Mouse (Mus musculus) spleen, postnatal 4 days (tissue): ENCODE data around the gene Gpr155.

Experiments used
- DNase-seq, 2 experiments: peaks; one replicate each; pipeline ENCODE4 v3.0.0; 2022; ENCODE audit warnings: low spot score in 2 of 2

Gpr155 gene

GRCm38 (mm10) chr2:73322991-73323390 is 63.4 kb downstream of the Gpr155 start:
- peak in 1 of 2 experiments; percentile 52 for DNase-seq

- peak in 1 of 2 experiments; percentile 34 for DNase-seq
Observed at GRCm38 (mm10) chr2:73319218-73319617, 67.2 kb downstream of the Gpr155 start.

GRCm38 (mm10) chr2:73317426-73317825 is 68.9 kb downstream of the Gpr155 start:
- peak in 1 of 2 experiments; percentile 52 for DNase-seq

DNA sequence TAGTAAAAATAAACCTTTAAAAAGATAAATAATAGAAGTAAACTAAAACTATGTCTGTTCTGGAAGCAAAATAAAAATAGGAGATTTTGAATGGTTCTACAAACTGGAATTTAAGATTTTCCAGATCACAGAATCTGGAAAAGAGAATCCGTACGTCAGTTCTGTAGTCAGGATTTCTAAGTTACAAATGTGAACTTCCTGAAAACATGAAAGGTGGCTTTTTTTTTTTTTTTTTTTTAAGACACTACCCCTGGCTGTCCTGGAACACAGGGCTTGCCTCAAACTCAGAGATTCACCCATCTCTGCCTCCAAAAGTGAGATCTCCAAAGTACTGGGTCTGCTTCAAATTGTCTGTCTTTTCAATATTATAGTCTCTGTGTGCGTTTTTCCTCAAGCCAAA is 72.1 kb downstream of the Gpr155 start:
- no peak for DNase-seq

- DNase-seq: peak; percentile 55 to 77
Observed at GRCm38 (mm10) chr2:73313117-73313501, 73.3 kb downstream of the Gpr155 start.

GRCm38 (mm10) chr2:73312152-73313116 is 73.9 kb downstream of the Gpr155 start, which contains the start of the genes Scrn3 and Cir1:
Gene Scrn3, plus strand, starts transcription at chr2:73312601.
Gene Cir1, minus strand, starts transcription at chr2:73312701.
- peak; percentile 93 to 96 for DNase-seq

DNA sequence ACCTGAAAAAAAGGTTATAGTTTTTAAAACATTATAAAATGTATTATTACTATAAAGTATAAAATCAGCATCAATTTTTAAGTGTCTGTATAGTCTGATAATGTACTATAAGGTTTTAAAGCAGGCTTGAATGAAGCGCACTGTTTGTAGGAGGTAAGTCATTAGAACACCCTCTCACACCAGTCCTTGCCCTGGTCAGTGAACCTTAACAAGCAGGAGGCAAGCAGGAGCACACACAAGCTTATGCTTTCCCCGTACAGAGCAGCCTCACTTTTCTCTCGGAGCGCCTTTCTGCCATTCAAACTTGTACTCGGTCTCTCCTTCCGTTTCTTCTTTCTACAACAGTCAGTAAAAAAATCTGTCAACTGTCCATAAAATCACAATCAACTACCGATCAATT is 80.4 kb downstream of the Gpr155 start:
- no peak for DNase-seq

DNA sequence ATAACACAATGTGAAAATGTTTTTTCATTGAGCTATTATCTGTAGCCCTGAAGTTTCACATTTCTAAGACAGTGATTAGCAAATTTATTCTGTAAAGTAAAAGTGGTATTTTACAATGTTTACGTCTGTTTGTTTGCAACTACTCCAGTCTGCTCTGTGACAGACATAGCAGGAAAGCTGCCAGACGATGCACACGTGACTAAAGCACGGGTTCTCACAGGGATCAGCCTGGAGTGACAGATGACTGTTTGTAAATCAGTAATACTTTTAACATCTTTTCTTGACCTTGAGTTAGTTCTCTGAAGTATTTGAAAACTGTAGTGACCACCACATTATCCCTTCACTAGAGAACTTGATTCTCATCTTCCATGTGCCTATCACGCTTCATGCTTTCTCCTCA is 81.9 kb downstream of the Gpr155 start:
- no peak for DNase-seq

GRCm38 (mm10) chr2:73302722-73303121 is 83.7 kb downstream of the Gpr155 start:
- DNase-seq: peak in 1 of 2 experiments; percentile 55

GRCm38 (mm10) chr2:73301979-73302378 is 84.4 kb downstream of the Gpr155 start:
- DNase-seq: peak in 1 of 2 experiments; percentile 38

GRCm38 (mm10) chr2:73298841-73299240 is 87.5 kb downstream of the Gpr155 start:
- no peak for DNase-seq

DNA sequence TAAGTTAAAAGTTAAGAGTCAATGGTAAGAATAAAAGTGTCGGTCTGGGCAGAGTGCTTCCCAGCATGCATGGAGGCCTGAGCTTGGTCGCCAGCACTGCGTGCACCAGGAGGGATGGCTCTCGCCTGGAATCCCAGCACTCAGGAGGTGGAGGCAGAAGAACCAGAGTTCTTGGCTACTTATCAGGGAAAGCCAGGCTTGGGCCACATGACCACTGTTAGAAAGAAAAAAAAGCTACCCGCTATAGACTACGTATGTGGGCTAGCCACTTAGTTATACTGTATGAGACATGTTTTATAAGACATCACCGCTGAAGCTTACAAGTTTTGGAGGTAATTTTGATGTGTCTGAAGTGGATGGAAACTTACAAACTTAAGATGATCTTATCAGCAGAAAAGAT is 88.2 kb downstream of the Gpr155 start:
- DNase-seq: peak in 1 of 2 experiments; percentile 46

GRCm38 (mm10) chr2:73295023-73295422 is 91.3 kb downstream of the Gpr155 start:
- no peak for DNase-seq
